In the genomic region with DNA sequence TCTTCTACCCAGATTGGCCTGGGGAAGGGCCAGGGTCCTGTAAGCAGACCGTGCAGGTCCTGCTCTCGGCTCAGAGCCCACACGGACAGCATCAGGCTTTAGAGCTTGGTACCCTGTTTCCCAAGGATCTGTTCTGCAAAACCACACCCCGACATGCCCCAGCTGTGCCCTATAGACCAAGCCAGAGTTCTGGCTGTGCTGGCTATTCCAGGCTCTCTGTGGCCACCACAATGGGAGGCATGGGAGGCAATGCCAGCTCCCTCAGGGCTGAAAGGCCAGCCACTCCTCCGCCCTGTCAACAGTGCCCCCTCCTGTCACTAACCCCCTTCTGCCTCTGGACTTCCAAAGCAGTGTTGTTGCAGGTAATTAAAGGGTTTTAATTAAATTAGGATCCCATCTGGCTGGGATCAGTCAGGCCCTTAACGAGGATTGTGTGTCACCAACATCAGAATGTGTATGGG, we compare ENCODE assay signal across 14 mouse cellular contexts. TPM values are rescaled to one million over a fixed set of nuclear protein-coding genes. Genes with fewer than 3 reads are reported as not detected.
DNase-seq lines count a peak whose midpoint lies in the region; TF ChIP-seq lines count a peak whose summit lies in the region.
"Had no signal": no experiment of that assay in that cellular context is flagged by ENCODE, and none has a peak within 500 bp of the region (broad histone marks: within the 10 kb centered on the region; RNA-seq: fewer than 3 reads in every experiment).

No protein-coding gene starts in this region.

- no peaks in the 10 kb centered on the region for H3K79me2 ChIP-seq in heart, adult 2 months (replicated peaks; ENCODE audit: control insufficient read depth, insufficient read depth, low read length)

- H3K27ac ChIP-seq in gastrocnemius, adult 2 months: peak overlapping the region; percentile 73
- peak overlapping the region; percentile 72 for H3K27ac ChIP-seq in heart, adult 2 months
- H3K27ac ChIP-seq: layer of hippocampus, adult 2 months; liver, embryonic 13.5 days; neural tube, embryonic 12.5 days had no signal

- no peak overlapping the region for H3K9ac ChIP-seq in heart, adult 2 months (ENCODE audit: low read depth, low read length)
- H3K9ac ChIP-seq: liver, embryonic 13.5 days; neural tube, embryonic 12.5 days had no signal

- H3K27me3 ChIP-seq in heart, adult 2 months (ENCODE audit: control insufficient read depth, insufficient read depth, low read length): no peaks in the 10 kb centered on the region
- H3K27me3 ChIP-seq: neural tube, embryonic 12.5 days had no signal

- intact Hi-C loops in gastrocnemius, adult 2 months (cut with DNase I): no loop called here
- intact Hi-C loops in gastrocnemius, postnatal 36 days (cut with DNase I): loop anchor here (5.0 kb wide), 1 partner anchor 57 kb away; no protein-coding TSS in a partner anchor
- intact Hi-C loops in heart, adult 2 months (cut with DNase I): no loop called here
- intact Hi-C loops in heart, postnatal 14 days (cut with DNase I): no loop called here

- TF ChIP-seq POLR2A in heart, adult 2 months (IDR thresholded peaks at IDR 0.05; ENCODE audit: insufficient read depth, low read depth, low read length): no peak

- H3K4me3 ChIP-seq in gastrocnemius, adult 2 months: no peak overlapping the region; the same call in 1 of the 2 replicates
- H3K4me3 ChIP-seq in heart, adult 2 months: no peak overlapping the region
- H3K4me3 ChIP-seq: layer of hippocampus, adult 2 months; liver, embryonic 13.5 days; neural tube, embryonic 12.5 days had no signal

- TF ChIP-seq CTCF in gastrocnemius, adult 2 months (IDR thresholded peaks at IDR 0.05): peak; percentile 21; the same call in 1 of the 2 replicates
- peak; percentile 48 for TF ChIP-seq CTCF in heart, adult 2 months (IDR thresholded peaks at IDR 0.05)

- WGBS in heart, adult 2 months: 66% methylated on average over 6 of the region's 6 CpGs

- DNase-seq in gastrocnemius, adult 2 months: peak; percentile 47
- DNase-seq in gastrocnemius, postnatal 36 days: no peak
- DNase-seq in lung, postnatal 14 days: peak; percentile 11
- no peak for DNase-seq in lung, postnatal 4 days
- peak; percentile 53 to 55 for DNase-seq in heart, adult 2 months
- peak; percentile 35 to 48 for DNase-seq in heart, postnatal 14 days
- no peak for DNase-seq in right cerebral cortex, postnatal 10 days (ENCODE audit: low spot score in 2 of 2)
- DNase-seq in c-Kit-positive CD71-positive TER-119-positive erythroid progenitor cells, embryonic 14.5 days (ENCODE audit: low spot score): no peak
- DNase-seq: adrenal gland, postnatal 10 days; cerebellum, adult 8-10 months; gastrocnemius, postnatal 14 days; liver, embryonic 13.5 days had no signal

- no peaks in the 10 kb centered on the region for H3K36me3 ChIP-seq in heart, adult 2 months (ENCODE audit: control insufficient read depth, insufficient read depth, low read length)
- H3K36me3 ChIP-seq: liver, embryonic 13.5 days; neural tube, embryonic 12.5 days had no signal

- no peaks in the 10 kb centered on the region; the same call in 1 of the 2 replicates for H3K4me1 ChIP-seq in heart, adult 2 months (ENCODE audit: control insufficient read depth, insufficient read depth, low read length)
- H3K4me1 ChIP-seq: neural tube, embryonic 12.5 days had no signal

- TF ChIP-seq EP300 in heart, adult 2 months (IDR thresholded peaks at IDR 0.05; ENCODE audit: insufficient read depth, low read depth, low read length): no peak

RNA-seq across cellular contexts. Expression of gene Nxph3, which starts 10.1 kb away (rescaled TPM):
- under 1 TPM; 0.20 to 0.23 TPM for total RNA-seq in gastrocnemius, adult 2 months (2021)
- under 1 TPM; 0.15 to 0.20 TPM for total RNA-seq in gastrocnemius, postnatal 36 days (2021)
- total RNA-seq in heart, adult 2 months (2021): under 1 TPM; 0.55 to 0.73 TPM
- polyA plus RNA-seq in heart, adult 2 months (2012; rRNA removed): 0.57 and 0.76 TPM in 2 replicates
- total RNA-seq in heart, postnatal 14 days (2021): under 1 TPM; 0.37 to 0.93 TPM

Comparison
In these comparisons a context has a peak if more than half of its experiments do, and no peak if none do; other contexts are left out.
1. DNase-seq: peak in gastrocnemius, adult 2 months (single experiment), lung, postnatal 14 days (single experiment), heart, adult 2 months (2 of 2) and heart, postnatal 14 days (2 of 2); none in gastrocnemius, postnatal 36 days (0 of 2), lung, postnatal 4 days (0 of 2), right cerebral cortex, postnatal 10 days (0 of 2) and c-Kit-positive CD71-positive TER-119-positive erythroid progenitor cells, embryonic 14.5 days (single experiment).